Mouse (Mus musculus): ENCODE results near the gene Gpr1. TPM values are rescaled to one million over a fixed set of nuclear protein-coding genes. Genes with fewer than 3 reads are reported as not detected.

The Gpr1 gene
- total and polyA plus RNA-seq, 3 experiments: 0.02 to 0.16 TPM; not detected in 1

GRCm38 (mm10) chr1:63180122-63180521, 34.2 kb downstream of the Gpr1 start:
- H3K36me3 ChIP-seq (replicated peaks): peaks cover 53% of the 10 kb centered on the region
- peaks cover 44% of the 10 kb centered on the region for H3K4me1 ChIP-seq (ENCODE audit: insufficient read depth, low read depth, low read length)
- H3K9me3 ChIP-seq (replicated peaks): no peaks in the 10 kb centered on the region
- ATAC-seq (ENCODE audit: extremely low read depth, insufficient number of reproducible peaks, low FRiP score, poor library complexity, severe bottlenecking) (no peak), DNase-seq (ENCODE audit: low spot score) (no peak)
- no peaks in the 10 kb centered on the region for H3K27me3 ChIP-seq (ENCODE audit: insufficient read depth, low read length)
- no peak for TF ChIP-seq POLR2AphosphoS5 (IDR thresholded peaks at IDR 0.05; ENCODE audit: insufficient replicate concordance, low read depth, low read length)
- TF ChIP-seq TAL1 (conservative IDR thresholded peaks at IDR 0.05; ENCODE audit: low read depth, low read length): no peak
- no peak for TF ChIP-seq GATA1 (IDR thresholded peaks at IDR 0.05; ENCODE audit: borderline replicate concordance, low read length)
- TF ChIP-seq CTCF (IDR thresholded peaks at IDR 0.05; ENCODE audit: low read depth, low read length): no peak
- TF ChIP-seq GATA2 (IDR thresholded peaks at IDR 0.05; ENCODE audit: borderline replicate concordance, low read depth, low read length): no peak
- no peak overlapping the region; the same call in 1 of the 2 replicates for H3K4me3 ChIP-seq (ENCODE audit: low read depth, low read length)

GRCm38 (mm10) chr1:63178308-63178707, 36.0 kb downstream of the Gpr1 start:
- H3K4me1 ChIP-seq (ENCODE audit: insufficient read depth, low read depth, low read length): peaks cover 54% of the 10 kb centered on the region
- no peaks in the 10 kb centered on the region for H3K27me3 ChIP-seq (ENCODE audit: insufficient read depth, low read length)
- ATAC-seq (ENCODE audit: extremely low read depth, insufficient number of reproducible peaks, low FRiP score, poor library complexity, severe bottlenecking): no peak
- H3K4me3 ChIP-seq (ENCODE audit: low read depth, low read length): peak overlapping the region; percentile 93
- peaks cover 60% of the 10 kb centered on the region for H3K36me3 ChIP-seq (replicated peaks)
- TF ChIP-seq CTCF (IDR thresholded peaks at IDR 0.05; ENCODE audit: low read depth, low read length) (no peak), GATA1 (IDR thresholded peaks at IDR 0.05; ENCODE audit: borderline replicate concordance, low read length) (no peak), TAL1 (conservative IDR thresholded peaks at IDR 0.05; ENCODE audit: low read depth, low read length) (no peak), POLR2AphosphoS5 (IDR thresholded peaks at IDR 0.05; ENCODE audit: insufficient replicate concordance, low read depth, low read length) (no peak), GATA2 (IDR thresholded peaks at IDR 0.05; ENCODE audit: borderline replicate concordance, low read depth, low read length) (no peak)
- DNase-seq (ENCODE audit: low spot score): no peak
- H3K9me3 ChIP-seq (replicated peaks): no peaks in the 10 kb centered on the region

- ATAC-seq (ENCODE audit: extremely low read depth, insufficient number of reproducible peaks, low FRiP score, poor library complexity, severe bottlenecking): peak; percentile 67
Observed at GRCm38 (mm10) chr1:63176604-63177421, 37.5 kb downstream of the Gpr1 start, which contains the start of the genes Eef1b2 and Ndufs1. Gene Eef1b2, plus strand, starts transcription at chr1:63176825. Gene Ndufs1, minus strand, starts transcription at chr1:63176833.

GRCm38 (mm10) chr1:63176259-63176603, 38.1 kb downstream of the Gpr1 start:
- no peak for ATAC-seq (ENCODE audit: extremely low read depth, insufficient number of reproducible peaks, low FRiP score, poor library complexity, severe bottlenecking)

More at GRCm38 (mm10) chr1:63176604-63177421, 37.5 kb downstream of the Gpr1 start, which contains the start of the genes Eef1b2 and Ndufs1:
- H3K9me3 ChIP-seq (replicated peaks): no peaks in the 10 kb centered on the region
- peaks cover 59% of the 10 kb centered on the region for H3K36me3 ChIP-seq (replicated peaks)
- DNase-seq (ENCODE audit: low spot score): peak; percentile 87
- TF ChIP-seq POLR2AphosphoS5 (IDR thresholded peaks at IDR 0.05; ENCODE audit: insufficient replicate concordance, low read depth, low read length) (no peak; the same call in 1 of the 2 replicates), TAL1 (conservative IDR thresholded peaks at IDR 0.05; ENCODE audit: low read depth, low read length) (no peak), CTCF (IDR thresholded peaks at IDR 0.05; ENCODE audit: low read depth, low read length) (no peak), GATA2 (IDR thresholded peaks at IDR 0.05; ENCODE audit: borderline replicate concordance, low read depth, low read length) (no peak), GATA1 (IDR thresholded peaks at IDR 0.05; ENCODE audit: borderline replicate concordance, low read length) (no peak)
- peaks cover 56% of the 10 kb centered on the region for H3K4me1 ChIP-seq (ENCODE audit: insufficient read depth, low read depth, low read length)
- H3K4me3 ChIP-seq (ENCODE audit: low read depth, low read length): peak within 1 kb of the TSS; percentile 93
- H3K27me3 ChIP-seq (ENCODE audit: insufficient read depth, low read length): no peaks in the 10 kb centered on the region

GRCm38 (mm10) chr1:63175853-63176252, 38.5 kb downstream of the Gpr1 start:
- Histone ChIP-seq H3K27me3 (ENCODE audit: insufficient read depth, low read length) (no peaks in the 10 kb centered on the region), H3K9me3 (replicated peaks) (no peaks in the 10 kb centered on the region), H3K36me3 (replicated peaks) (peaks cover 62% of the 10 kb centered on the region), H3K4me3 (ENCODE audit: low read depth, low read length) (peak overlapping the region; percentile 93), H3K4me1 (ENCODE audit: insufficient read depth, low read depth, low read length) (peaks cover 51% of the 10 kb centered on the region)
- DNase-seq (ENCODE audit: low spot score) (no peak), ATAC-seq (ENCODE audit: extremely low read depth, insufficient number of reproducible peaks, low FRiP score, poor library complexity, severe bottlenecking) (no peak)
- no peak for TF ChIP-seq GATA2 (IDR thresholded peaks at IDR 0.05; ENCODE audit: borderline replicate concordance, low read depth, low read length)
- TF ChIP-seq CTCF (IDR thresholded peaks at IDR 0.05; ENCODE audit: low read depth, low read length): no peak

More at GRCm38 (mm10) chr1:63176259-63176603, 38.1 kb downstream of the Gpr1 start:
- TF ChIP-seq POLR2AphosphoS5 (IDR thresholded peaks at IDR 0.05; ENCODE audit: insufficient replicate concordance, low read depth, low read length) (no peak), CTCF (IDR thresholded peaks at IDR 0.05; ENCODE audit: low read depth, low read length) (no peak), TAL1 (conservative IDR thresholded peaks at IDR 0.05; ENCODE audit: low read depth, low read length) (no peak), GATA2 (IDR thresholded peaks at IDR 0.05; ENCODE audit: borderline replicate concordance, low read depth, low read length) (no peak), GATA1 (IDR thresholded peaks at IDR 0.05; ENCODE audit: borderline replicate concordance, low read length) (no peak)
- peak; percentile 55 for DNase-seq (ENCODE audit: low spot score)
- Histone ChIP-seq H3K9me3 (replicated peaks) (no peaks in the 10 kb centered on the region), H3K4me3 (ENCODE audit: low read depth, low read length) (peak overlapping the region; percentile 93), H3K36me3 (replicated peaks) (peaks cover 60% of the 10 kb centered on the region), H3K4me1 (ENCODE audit: insufficient read depth, low read depth, low read length) (peaks cover 53% of the 10 kb centered on the region), H3K27me3 (ENCODE audit: insufficient read depth, low read length) (no peaks in the 10 kb centered on the region)

GRCm38 (mm10) chr1:63168638-63169037, 45.7 kb downstream of the Gpr1 start:
- H3K27me3 ChIP-seq (ENCODE audit: insufficient read depth, low read length): no peaks in the 10 kb centered on the region
- DNase-seq (ENCODE audit: low spot score) (no peak), ATAC-seq (ENCODE audit: extremely low read depth, insufficient number of reproducible peaks, low FRiP score, poor library complexity, severe bottlenecking) (peak; percentile 40)
- H3K36me3 ChIP-seq (replicated peaks): peaks cover 88% of the 10 kb centered on the region
- TF ChIP-seq TAL1 (conservative IDR thresholded peaks at IDR 0.05; ENCODE audit: low read depth, low read length): no peak
- no peak for TF ChIP-seq POLR2AphosphoS5 (IDR thresholded peaks at IDR 0.05; ENCODE audit: insufficient replicate concordance, low read depth, low read length)
- TF ChIP-seq CTCF (IDR thresholded peaks at IDR 0.05; ENCODE audit: low read depth, low read length): no peak
- TF ChIP-seq GATA1 (IDR thresholded peaks at IDR 0.05; ENCODE audit: borderline replicate concordance, low read length): no peak
- TF ChIP-seq GATA2 (IDR thresholded peaks at IDR 0.05; ENCODE audit: borderline replicate concordance, low read depth, low read length): no peak
- H3K4me3 ChIP-seq (ENCODE audit: low read depth, low read length): no peak overlapping the region
- peaks cover 6% of the 10 kb centered on the region; the same call in 1 of the 2 replicates for H3K4me1 ChIP-seq (ENCODE audit: insufficient read depth, low read depth, low read length)
- no peaks in the 10 kb centered on the region for H3K9me3 ChIP-seq (replicated peaks)
